Mouse (Mus musculus): ENCODE data around the gene Fgfr2. TPM values are rescaled to one million over a fixed set of nuclear protein-coding genes. Genes with fewer than 3 reads are reported as not detected.
A peak's percentile ranks its signal among the peaks of the same experiment; 100 is the strongest.

Fgfr2 gene
- polyA plus RNA-seq, 1 experiment from 2014 or later = 11.2 TPM

GRCm38 (mm10) chr7:132237191-132237590 lies 886.0 kb downstream of the Fgfr2 start:
- DNase-seq = no peak
- Histone ChIP-seq H3K27me3 (ENCODE audit: insufficient read depth, low read length) (no peaks in the 10 kb centered on the region), H3K27ac (ENCODE audit: low read depth) (no peak overlapping the region), H3K9ac (replicated peaks) (no peak overlapping the region), H3K9me3 (ENCODE audit: low read length) (no peaks in the 10 kb centered on the region), H3K36me3 (replicated peaks; ENCODE audit: insufficient read depth, low read length) (peaks cover 8% of the 10 kb centered on the region), H3K4me3 (ENCODE audit: low read depth, low read length) (no peak overlapping the region), H3K4me2 (ENCODE audit: low read depth, low read length) (no peak overlapping the region), H3K4me1 (ENCODE audit: insufficient read depth) (no peaks in the 10 kb centered on the region)
- ATAC-seq = no peak
- TF ChIP-seq CTCF (IDR thresholded peaks at IDR 0.05; ENCODE audit: low read depth) (no peak), EP300 (IDR thresholded peaks at IDR 0.05; ENCODE audit: low read depth) (0 out of 2 replicates have a peak, but pooled peaks have one; percentile 15)
- 62% methylated on average over 4 of the region's 4 CpGs for WGBS (ENCODE audit: insufficient replicate concordance)

DNA sequence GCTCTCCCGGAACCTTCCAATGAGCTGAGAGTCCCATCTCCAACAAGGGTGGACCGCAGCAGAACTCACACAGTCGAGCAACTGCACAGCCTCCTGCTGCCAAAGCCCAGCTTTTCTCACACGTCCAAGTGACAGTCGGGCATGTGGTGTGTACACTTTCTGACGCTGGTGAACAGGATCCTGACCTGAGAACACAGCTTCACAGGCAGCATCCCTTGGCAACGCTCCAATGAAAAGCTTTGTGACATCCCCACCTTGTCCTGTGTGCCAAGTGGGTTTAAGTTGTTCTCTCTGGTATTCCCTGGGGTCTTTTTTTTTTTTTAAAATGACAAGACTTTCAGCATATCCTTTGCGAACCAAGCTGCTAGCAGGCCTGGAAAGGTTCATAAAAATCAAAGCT lies 886.4 kb downstream of the Fgfr2 start:
- Histone ChIP-seq H3K27me3 (ENCODE audit: insufficient read depth, low read length) (no peaks in the 10 kb centered on the region), H3K4me1 (ENCODE audit: insufficient read depth) (no peaks in the 10 kb centered on the region), H3K27ac (ENCODE audit: low read depth) (no peak overlapping the region), H3K9me3 (ENCODE audit: low read length) (no peaks in the 10 kb centered on the region), H3K4me3 (ENCODE audit: low read depth, low read length) (no peak overlapping the region), H3K36me3 (replicated peaks; ENCODE audit: insufficient read depth, low read length) (peaks cover 8% of the 10 kb centered on the region), H3K4me2 (ENCODE audit: low read depth, low read length) (no peak overlapping the region), H3K9ac (replicated peaks) (no peak overlapping the region)
- ATAC-seq (no peak), DNase-seq (no peak)
- 82% methylated on average over 8 of the region's 8 CpGs for WGBS (ENCODE audit: insufficient replicate concordance)
- TF ChIP-seq CTCF (IDR thresholded peaks at IDR 0.05; ENCODE audit: low read depth) = no peak
- TF ChIP-seq EP300 (IDR thresholded peaks at IDR 0.05; ENCODE audit: low read depth) = no peak

GRCm38 (mm10) chr7:132234250-132234649 lies 888.9 kb downstream of the Fgfr2 start:
- H3K4me2 ChIP-seq (ENCODE audit: low read depth, low read length) = no peak overlapping the region
- H3K9me3 ChIP-seq (ENCODE audit: low read length) = no peaks in the 10 kb centered on the region
- H3K4me3 ChIP-seq (ENCODE audit: low read depth, low read length) = no peak overlapping the region
- DNase-seq (no peak), ATAC-seq (no peak)
- TF ChIP-seq EP300 (IDR thresholded peaks at IDR 0.05; ENCODE audit: low read depth) (no peak), CTCF (IDR thresholded peaks at IDR 0.05; ENCODE audit: low read depth) (no peak)
- 78% methylated on average over 3 of the region's 3 CpGs for WGBS (ENCODE audit: insufficient replicate concordance)
- no peak overlapping the region for H3K27ac ChIP-seq (ENCODE audit: low read depth)
- H3K36me3 ChIP-seq (replicated peaks; ENCODE audit: insufficient read depth, low read length) = peaks cover 4% of the 10 kb centered on the region; the same call in 1 of the 2 replicates
- H3K9ac ChIP-seq (replicated peaks) = no peak overlapping the region
- H3K27me3 ChIP-seq (ENCODE audit: insufficient read depth, low read length) = no peaks in the 10 kb centered on the region
- no peaks in the 10 kb centered on the region for H3K4me1 ChIP-seq (ENCODE audit: insufficient read depth)

GRCm38 (mm10) chr7:132233732-132234131 lies 889.4 kb downstream of the Fgfr2 start:
- TF ChIP-seq CTCF (IDR thresholded peaks at IDR 0.05; ENCODE audit: low read depth) (no peak), EP300 (IDR thresholded peaks at IDR 0.05; ENCODE audit: low read depth) (no peak)
- no peaks in the 10 kb centered on the region for H3K27me3 ChIP-seq (ENCODE audit: insufficient read depth, low read length)
- H3K4me3 ChIP-seq (ENCODE audit: low read depth, low read length) = no peak overlapping the region
- no peak overlapping the region for H3K9ac ChIP-seq (replicated peaks)
- no peaks in the 10 kb centered on the region for H3K4me1 ChIP-seq (ENCODE audit: insufficient read depth)
- H3K9me3 ChIP-seq (ENCODE audit: low read length) = no peaks in the 10 kb centered on the region
- no peak overlapping the region for H3K4me2 ChIP-seq (ENCODE audit: low read depth, low read length)
- DNase-seq (no peak), ATAC-seq (no peak)
- WGBS (ENCODE audit: insufficient replicate concordance) = 74% methylated on average over 4 of the region's 4 CpGs
- peaks cover 4% of the 10 kb centered on the region; the same call in 1 of the 2 replicates for H3K36me3 ChIP-seq (replicated peaks; ENCODE audit: insufficient read depth, low read length)
- H3K27ac ChIP-seq (ENCODE audit: low read depth) = no peak overlapping the region

GRCm38 (mm10) chr7:132232937-132233336 lies 890.2 kb downstream of the Fgfr2 start:
- Histone ChIP-seq H3K4me2 (ENCODE audit: low read depth, low read length) (no peak overlapping the region), H3K27me3 (ENCODE audit: insufficient read depth, low read length) (no peaks in the 10 kb centered on the region), H3K4me3 (ENCODE audit: low read depth, low read length) (no peak overlapping the region), H3K9me3 (ENCODE audit: low read length) (no peaks in the 10 kb centered on the region), H3K4me1 (ENCODE audit: insufficient read depth) (no peaks in the 10 kb centered on the region), H3K27ac (ENCODE audit: low read depth) (no peak overlapping the region), H3K9ac (replicated peaks) (no peak overlapping the region), H3K36me3 (replicated peaks; ENCODE audit: insufficient read depth, low read length) (peaks cover 4% of the 10 kb centered on the region; the same call in 1 of the 2 replicates)
- TF ChIP-seq EP300 (IDR thresholded peaks at IDR 0.05; ENCODE audit: low read depth) (no peak), CTCF (IDR thresholded peaks at IDR 0.05; ENCODE audit: low read depth) (no peak)
- DNase-seq (no peak), ATAC-seq (no peak)
- WGBS (ENCODE audit: insufficient replicate concordance) = 46% methylated on average over 2 of the region's 2 CpGs

- no peak overlapping the region for H3K4me3 ChIP-seq (ENCODE audit: low read depth, low read length)
- H3K27me3 ChIP-seq (ENCODE audit: insufficient read depth, low read length) = no peaks in the 10 kb centered on the region
- no peaks in the 10 kb centered on the region for H3K36me3 ChIP-seq (replicated peaks; ENCODE audit: insufficient read depth, low read length)
- DNase-seq = no peak
- no peak overlapping the region for H3K27ac ChIP-seq (ENCODE audit: low read depth)
- no peak for ATAC-seq
- no peaks in the 10 kb centered on the region for H3K4me1 ChIP-seq (ENCODE audit: insufficient read depth)
- no peak overlapping the region for H3K4me2 ChIP-seq (ENCODE audit: low read depth, low read length)
- H3K9me3 ChIP-seq (ENCODE audit: low read length) = no peaks in the 10 kb centered on the region
- no peak for TF ChIP-seq EP300 (IDR thresholded peaks at IDR 0.05; ENCODE audit: low read depth)
- no peak for TF ChIP-seq CTCF (IDR thresholded peaks at IDR 0.05; ENCODE audit: low read depth)
- no peak overlapping the region for H3K9ac ChIP-seq (replicated peaks)
- 68% methylated on average over 3 of the region's 3 CpGs for WGBS (ENCODE audit: insufficient replicate concordance)
Observed at GRCm38 (mm10) chr7:132231476-132231875, 891.7 kb downstream of the Fgfr2 start.

GRCm38 (mm10) chr7:132230961-132231360 lies 892.2 kb downstream of the Fgfr2 start:
- H3K27me3 ChIP-seq (ENCODE audit: insufficient read depth, low read length) = no peaks in the 10 kb centered on the region
- H3K36me3 ChIP-seq (replicated peaks; ENCODE audit: insufficient read depth, low read length) = no peaks in the 10 kb centered on the region
- DNase-seq = no peak
- ATAC-seq = no peak
- H3K4me3 ChIP-seq (ENCODE audit: low read depth, low read length) = no peak overlapping the region
- H3K9me3 ChIP-seq (ENCODE audit: low read length) = no peaks in the 10 kb centered on the region
- H3K27ac ChIP-seq (ENCODE audit: low read depth) = no peak overlapping the region
- no peak overlapping the region for H3K4me2 ChIP-seq (ENCODE audit: low read depth, low read length)
- no peak overlapping the region for H3K9ac ChIP-seq (replicated peaks)
- 77% methylated on average over 3 of the region's 3 CpGs for WGBS (ENCODE audit: insufficient replicate concordance)
- no peaks in the 10 kb centered on the region for H3K4me1 ChIP-seq (ENCODE audit: insufficient read depth)
- TF ChIP-seq CTCF (IDR thresholded peaks at IDR 0.05; ENCODE audit: low read depth) = no peak
- TF ChIP-seq EP300 (IDR thresholded peaks at IDR 0.05; ENCODE audit: low read depth) = no peak

Measured in liver, postnatal 0 days (tissue).